Mouse (Mus musculus) frontal cortex, adult 2 months (tissue): ENCODE measurements around the gene Cep170b. TPM values are rescaled to one million over a fixed set of nuclear protein-coding genes. Genes with fewer than 3 reads are reported as not detected.

Experiments used
- DNase-seq, 2 experiments: peaks; one replicate each; pipeline ENCODE4 v3.0.0; 2022; ENCODE audit warnings: low spot score in 1 of 2; ENCODE audit errors: extremely low spot score in 1 of 2
- polyA plus RNA-seq: library from polyadenylated mRNA; depleted of rRNA; stranded (reverse); fragments of >200 nt; gene quantifications from 2 replicates; pipeline ENCODE4 v1.2.3, GENCODE M21; 2012

Cep170b gene
- polyA plus RNA-seq, 1 experiment, result 119 TPM

- DNase-seq, result no peak
These were observed 15.8 kb downstream of the Cep170b start for GRCm38 (mm10) chr12:112735896-112736635.

- no peak for DNase-seq
These were observed 16.3 kb downstream of the Cep170b start for GRCm38 (mm10) chr12:112736636-112736925.

GRCm38 (mm10) chr12:112737081-112737480, 16.8 kb downstream of the Cep170b start:
- no peak for DNase-seq

- peak in 1 of 2 experiments; percentile 72 for DNase-seq
These were observed 17.5 kb downstream of the Cep170b start for GRCm38 (mm10) chr12:112737761-112738160.

- no peak for DNase-seq
These were observed 18.2 kb downstream of the Cep170b start for GRCm38 (mm10) chr12:112738281-112739022.

- DNase-seq, result no peak
These were observed 18.8 kb downstream of the Cep170b start for GRCm38 (mm10) chr12:112739023-112739568.

GRCm38 (mm10) chr12:112742768-112743167, 22.5 kb downstream of the Cep170b start:
- DNase-seq, result no peak

- DNase-seq, result peak; percentile 80 to 93
These were observed 23.1 kb downstream of the Cep170b start for GRCm38 (mm10) chr12:112743168-112743975.

GRCm38 (mm10) chr12:112744211-112744610, 24.0 kb downstream of the Cep170b start:
- DNase-seq, result no peak

GRCm38 (mm10) chr12:112744891-112745580, 24.8 kb downstream of the Cep170b start:
- no peak for DNase-seq

GRCm38 (mm10) chr12:112745716-112746115, 25.5 kb downstream of the Cep170b start:
- no peak for DNase-seq

- no peak for DNase-seq
These were observed 26.2 kb downstream of the Cep170b start for GRCm38 (mm10) chr12:112746461-112746807.

- DNase-seq, result peak in 1 of 2 experiments; percentile 73
These were observed 26.8 kb downstream of the Cep170b start for GRCm38 (mm10) chr12:112746808-112747605.

GRCm38 (mm10) chr12:112747606-112747970, 27.3 kb downstream of the Cep170b start:
- no peak for DNase-seq

GRCm38 (mm10) chr12:112750976-112751375, 30.7 kb downstream of the Cep170b start:
- DNase-seq, result no peak

- DNase-seq, result no peak
These were observed 32.1 kb downstream of the Cep170b start for GRCm38 (mm10) chr12:112752399-112752798.

- no peak for DNase-seq
These were observed 35.6 kb downstream of the Cep170b start for GRCm38 (mm10) chr12:112755900-112756299.

- DNase-seq, result no peak
These were observed 37.6 kb downstream of the Cep170b start for GRCm38 (mm10) chr12:112757896-112758295.

- DNase-seq, result no peak
These were observed 39.2 kb downstream of the Cep170b start for GRCm38 (mm10) chr12:112759471-112759870.
